Mouse (Mus musculus): Measurements from ENCODE around the gene Baiap3.

DNA sequence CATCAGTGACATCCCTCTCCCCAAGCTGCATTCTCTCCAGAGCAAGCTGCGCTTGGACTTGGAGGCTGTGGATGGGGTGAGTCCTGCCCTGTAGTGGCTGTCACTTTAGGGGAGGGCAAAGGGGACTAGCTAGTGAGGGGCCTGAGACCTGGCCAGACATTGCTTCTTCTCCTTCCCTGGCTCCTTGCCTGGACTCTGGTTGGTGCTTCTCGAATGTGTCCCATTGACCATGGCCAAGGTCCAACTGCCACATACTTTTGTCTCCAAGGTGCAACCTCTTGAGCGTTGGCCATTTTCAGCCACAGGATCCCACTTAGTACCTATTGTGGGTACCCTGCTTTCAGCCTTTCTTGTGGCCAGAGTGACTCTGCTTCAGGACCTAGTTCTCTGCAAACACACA, 25.5 kb downstream of the Baiap3 start:
- TF ChIP-seq CTCF (IDR thresholded peaks at IDR 0.05; ENCODE audit: low read depth, low read length) (no peak), POLR2A (IDR thresholded peaks at IDR 0.05; ENCODE audit: borderline replicate concordance, low read depth, low read length) (no peak)

Data from bone marrow macrophage, adult 2 months (primary cell).